Mouse (Mus musculus): ENCODE data around the gene Nrros. TPM values are rescaled to one million over a fixed set of nuclear protein-coding genes. Genes with fewer than 3 reads are reported as not detected.
A peak's percentile ranks its signal among the peaks of the same experiment; 100 is the strongest.

The Nrros gene
- 10 to 100 TPM; 65.3 to 71.7 TPM for polyA plus RNA-seq (2017; shearing (Covaris generic))

- peak; percentile 90 for ATAC-seq
Observed at GRCm38 (mm10) chr16:32165281-32165821, at the start of gene Nrros. Gene Nrros (minus strand): TSS chr16:32165594.

DNA sequence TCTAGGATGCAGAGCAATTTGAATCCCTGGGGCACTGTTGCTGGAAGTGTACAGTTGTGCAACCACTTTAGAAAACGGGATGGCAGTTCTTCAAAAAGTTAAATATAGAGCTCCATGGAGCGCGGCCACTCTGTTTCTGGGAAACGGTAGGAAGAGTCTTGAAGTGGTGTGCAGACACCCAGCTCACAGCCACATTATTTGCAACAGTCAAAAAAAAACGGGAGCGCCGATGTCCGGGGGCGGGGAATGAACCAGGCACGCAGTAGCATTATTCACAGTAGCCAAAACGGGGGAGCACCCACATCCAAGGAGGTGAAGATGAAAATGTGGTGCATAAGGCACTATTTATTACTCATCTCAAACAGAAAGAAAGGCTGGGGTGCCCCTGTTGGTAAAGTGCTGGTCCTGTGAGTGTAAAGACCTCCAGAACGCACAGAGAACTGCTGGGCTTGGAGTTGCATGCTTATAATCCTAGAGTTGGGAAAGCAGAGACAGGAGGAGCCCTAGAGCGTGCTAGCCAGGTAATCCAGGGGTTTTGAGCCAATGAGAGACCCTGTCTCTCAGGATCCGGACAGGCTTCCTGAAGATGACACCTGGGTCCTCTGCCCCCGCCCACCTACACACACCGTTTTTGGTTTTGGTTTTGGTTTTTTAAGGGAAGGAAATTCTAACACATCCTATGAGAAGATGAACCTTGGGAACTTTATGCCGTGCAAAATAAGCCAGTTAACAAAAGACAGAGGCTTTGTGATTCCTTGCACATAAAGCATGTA lies 49.6 kb upstream of the Nrros start:
- no peak for ATAC-seq

GRCm38 (mm10) chr16:32214156-32214555 lies 48.8 kb upstream of the Nrros start:
- no peak for ATAC-seq

- ATAC-seq = no peak
Observed at GRCm38 (mm10) chr16:32204902-32205301, 39.5 kb upstream of the Nrros start.

DNA sequence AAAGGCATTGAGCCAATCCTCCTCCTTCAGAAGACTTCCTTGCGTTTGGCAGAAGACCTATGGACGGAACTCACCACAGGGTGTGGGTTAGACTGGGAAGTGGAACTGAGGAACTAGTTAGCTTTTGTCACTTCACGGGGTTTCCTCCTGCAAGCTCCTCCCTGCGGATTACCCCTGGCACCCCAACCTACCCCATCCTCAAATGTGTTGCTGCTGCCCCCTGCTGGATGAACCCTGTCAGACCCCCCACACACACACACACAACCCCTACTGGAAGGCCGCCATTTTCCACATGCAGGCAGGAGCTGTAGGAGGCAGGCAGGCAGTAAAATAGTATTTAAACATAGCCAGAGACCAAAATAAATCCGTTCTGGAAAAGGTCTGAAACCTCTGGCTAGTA lies 37.3 kb upstream of the Nrros start:
- ATAC-seq = peak; percentile 66

- no peak for ATAC-seq
Observed at GRCm38 (mm10) chr16:32201004-32201325, 35.6 kb upstream of the Nrros start.

- peak; percentile 72 for ATAC-seq
Observed at GRCm38 (mm10) chr16:32200256-32201003, 35.0 kb upstream of the Nrros start.

- peak; percentile 82 for ATAC-seq
Observed at GRCm38 (mm10) chr16:32190011-32190441, 24.6 kb upstream of the Nrros start.

GRCm38 (mm10) chr16:32189109-32189508 lies 23.7 kb upstream of the Nrros start:
- ATAC-seq = no peak

DNA sequence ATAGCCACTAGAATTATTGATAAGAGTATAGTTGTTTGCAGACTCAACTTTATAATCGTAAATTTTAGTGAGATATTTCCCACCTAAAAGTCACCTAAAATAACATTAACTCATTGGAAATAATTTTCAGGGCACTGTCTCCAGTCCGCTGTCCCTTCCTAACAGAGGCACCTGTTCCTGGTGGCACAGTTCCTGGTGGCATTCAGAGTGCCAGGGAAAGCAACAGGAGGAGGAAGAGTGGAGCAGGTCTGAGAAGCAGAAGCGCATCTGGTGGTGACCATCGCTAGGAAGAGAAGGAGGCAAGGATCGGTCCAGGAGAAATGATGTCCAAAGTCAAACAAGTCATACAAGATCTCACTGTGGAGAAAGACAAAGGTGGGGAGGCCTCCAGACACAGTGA lies 20.7 kb upstream of the Nrros start:
- ATAC-seq = no peak

- ATAC-seq = no peak
Observed at GRCm38 (mm10) chr16:32179333-32179901, 14.0 kb upstream of the Nrros start, which contains the start of gene Bex6. Gene Bex6 (plus strand): TSS chr16:32179823.

DNA sequence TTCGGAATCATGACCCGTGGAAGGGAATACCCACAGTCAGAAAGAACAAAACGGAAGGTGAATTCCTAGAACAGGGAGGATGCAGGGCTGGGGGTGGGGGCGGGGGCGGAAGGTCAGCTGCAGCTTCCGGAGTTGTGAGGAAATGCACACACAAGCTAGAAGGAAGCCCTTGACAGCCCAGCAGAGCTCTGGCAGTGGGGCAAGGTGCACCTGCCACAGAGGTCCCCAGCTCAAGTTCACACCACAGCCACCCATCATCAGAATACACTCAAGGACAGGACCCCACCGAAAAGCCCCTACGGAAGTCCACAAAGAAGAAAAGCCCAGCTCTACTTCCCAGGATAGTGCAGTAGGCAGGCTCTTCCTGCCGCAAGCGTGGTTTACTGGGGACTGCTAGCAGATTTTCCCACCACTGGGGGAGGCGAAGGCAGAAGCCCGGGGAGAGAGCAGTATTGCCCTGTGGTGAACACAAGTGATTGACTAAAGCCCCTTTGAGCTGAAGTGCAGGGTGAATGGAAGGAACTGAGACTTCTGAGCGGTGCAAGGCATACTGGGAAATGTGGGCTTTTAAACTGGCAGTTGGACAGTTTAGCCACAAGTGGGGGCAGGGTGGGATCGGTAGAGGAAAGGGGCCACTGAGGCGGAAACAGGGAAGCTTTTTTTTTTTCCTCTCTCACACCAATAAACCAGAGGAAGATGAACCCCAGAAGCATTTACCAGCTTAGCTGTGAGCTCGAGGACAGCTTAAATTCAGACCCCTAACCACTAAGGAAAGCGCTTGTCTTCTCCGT lies 11.7 kb upstream of the Nrros start:
- ATAC-seq = peak; percentile 73

DNA sequence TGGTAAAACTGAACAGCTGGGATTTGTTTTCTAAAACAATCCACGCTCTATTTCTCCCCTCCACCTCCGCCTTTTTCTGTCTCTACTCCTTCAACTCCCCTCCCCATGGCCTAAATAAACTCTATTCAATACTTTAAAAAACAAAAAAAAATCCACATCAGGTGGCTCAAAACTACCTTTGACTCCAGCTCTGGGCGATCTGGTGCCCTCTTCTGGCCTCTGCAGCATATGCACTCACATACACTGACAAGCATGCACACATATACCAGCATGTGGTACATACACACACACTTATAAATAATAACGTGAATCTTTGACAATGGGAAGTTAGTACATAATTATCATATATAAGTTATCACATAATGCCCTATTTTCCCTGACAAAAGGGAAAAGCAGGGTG lies 9.6 kb upstream of the Nrros start:
- no peak for ATAC-seq

DNA sequence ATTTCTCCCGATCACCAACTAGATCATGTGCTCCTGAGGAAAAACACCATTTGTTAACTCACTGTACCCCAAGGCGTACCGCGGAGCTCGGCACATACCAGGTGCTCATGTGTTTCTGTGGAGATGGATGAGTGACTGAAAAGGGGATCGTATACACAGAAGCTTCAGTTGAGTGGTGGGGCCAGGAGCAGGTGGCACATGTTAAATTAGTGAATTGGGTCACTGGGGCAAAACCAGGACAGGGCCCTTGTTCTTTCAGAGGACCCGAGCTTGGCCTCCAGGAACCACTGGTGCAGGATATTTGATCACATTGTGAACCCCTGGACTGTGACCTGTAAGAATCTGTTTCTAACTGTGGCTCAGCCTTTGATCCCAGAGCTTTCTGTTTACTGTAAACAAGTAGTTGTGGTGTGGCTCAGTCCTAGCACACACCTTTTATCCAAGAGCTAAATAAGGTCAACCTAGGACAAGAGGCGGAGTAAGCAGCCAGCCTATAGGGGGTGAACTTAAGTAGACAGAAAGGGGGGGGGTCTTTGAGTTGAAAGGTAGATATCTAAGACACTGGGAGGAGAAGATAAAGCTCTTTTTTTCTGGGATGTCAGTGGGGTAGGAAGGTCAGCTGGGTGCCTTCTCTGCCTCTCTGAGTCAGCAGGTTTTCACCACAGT lies 9.1 kb upstream of the Nrros start:
- no peak for ATAC-seq

DNA sequence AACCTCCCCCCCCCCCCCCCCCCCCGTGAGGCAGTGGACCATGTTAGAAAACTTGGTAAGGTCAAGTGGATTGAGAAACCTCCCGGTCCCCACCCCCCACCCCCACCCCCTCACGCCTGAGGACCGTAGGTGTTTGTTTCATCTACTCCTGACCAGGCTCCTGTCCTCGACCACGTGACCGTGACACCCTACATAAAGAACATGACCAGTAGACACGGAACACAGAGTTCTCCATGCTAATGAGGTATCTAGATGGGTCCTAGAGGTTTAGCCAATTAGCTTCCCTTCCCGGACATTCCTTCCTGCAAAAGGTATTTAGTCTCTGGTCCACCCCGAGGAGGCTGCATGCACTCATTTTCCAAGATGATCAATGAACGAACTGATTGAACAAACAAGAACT lies 8.0 kb upstream of the Nrros start:
- no peak for ATAC-seq

DNA sequence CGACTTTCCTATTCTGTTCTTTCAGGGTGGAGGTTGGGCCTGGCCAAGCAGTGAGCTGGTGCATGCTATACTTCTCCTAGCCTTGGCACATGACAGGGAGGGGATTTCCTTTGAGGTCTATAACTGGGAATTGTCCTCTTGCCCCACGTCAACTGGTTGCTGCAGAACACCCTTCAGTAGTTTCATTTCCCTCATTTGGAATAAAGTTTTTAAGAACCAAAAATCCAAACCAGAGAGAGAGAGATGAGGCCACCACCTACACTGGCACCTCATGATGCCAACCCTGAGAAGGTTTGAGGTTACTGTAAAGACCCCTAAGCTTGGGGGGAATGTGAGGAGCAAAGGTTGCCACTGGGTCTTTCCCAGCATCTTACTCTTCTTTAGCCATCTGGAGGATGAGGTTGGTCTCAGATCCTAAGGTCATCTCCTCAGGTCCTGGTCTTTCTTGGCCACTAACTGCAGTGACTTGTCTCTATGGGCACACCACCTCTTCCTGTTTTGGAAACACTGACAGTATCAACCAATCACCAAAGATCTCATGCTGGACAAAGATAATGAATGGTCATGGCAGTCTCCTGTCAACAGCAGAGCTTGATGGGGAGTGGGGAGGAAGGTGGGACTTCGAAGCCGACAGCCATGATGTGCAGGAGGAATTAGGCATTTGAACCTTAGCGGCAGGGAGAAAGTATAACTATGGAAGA lies 5.8 kb upstream of the Nrros start:
- ATAC-seq = no peak

GRCm38 (mm10) chr16:32167819-32168545 lies 2.6 kb upstream of the Nrros start:
- no peak for ATAC-seq

DNA sequence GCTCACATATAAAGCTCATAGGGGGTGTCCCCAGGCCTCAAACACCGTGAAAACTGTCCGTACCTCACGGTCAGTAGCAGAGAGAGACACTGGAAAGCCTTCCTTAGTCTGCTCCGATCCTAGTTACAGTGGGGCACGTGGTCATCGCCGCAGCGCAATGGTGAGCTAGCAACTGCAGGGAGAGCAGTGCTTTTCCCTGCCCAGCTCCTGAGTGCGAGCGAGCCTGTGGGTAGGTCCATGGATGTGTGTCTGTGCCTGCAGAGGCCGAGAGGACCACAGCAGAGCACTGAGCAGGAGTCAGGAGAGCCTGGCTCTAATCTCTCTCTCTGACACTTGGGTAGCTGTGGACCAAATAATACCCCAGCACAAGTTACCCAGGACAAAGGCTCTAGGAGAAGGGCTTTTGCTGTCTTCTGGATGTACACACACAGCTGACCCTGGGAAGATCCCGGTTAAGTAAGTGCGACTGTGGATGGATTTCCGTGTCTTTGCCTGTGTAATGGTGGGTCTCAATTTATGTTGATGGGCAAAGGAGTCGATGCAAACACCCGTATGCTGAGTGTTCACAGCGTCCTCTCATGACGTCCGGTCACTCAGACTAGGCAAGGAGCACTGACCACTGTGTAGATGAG lies 882 bp downstream of the Nrros start:
- no peak for ATAC-seq

GRCm38 (mm10) chr16:32163891-32164290 lies 1.5 kb downstream of the Nrros start:
- ATAC-seq = no peak

DNA sequence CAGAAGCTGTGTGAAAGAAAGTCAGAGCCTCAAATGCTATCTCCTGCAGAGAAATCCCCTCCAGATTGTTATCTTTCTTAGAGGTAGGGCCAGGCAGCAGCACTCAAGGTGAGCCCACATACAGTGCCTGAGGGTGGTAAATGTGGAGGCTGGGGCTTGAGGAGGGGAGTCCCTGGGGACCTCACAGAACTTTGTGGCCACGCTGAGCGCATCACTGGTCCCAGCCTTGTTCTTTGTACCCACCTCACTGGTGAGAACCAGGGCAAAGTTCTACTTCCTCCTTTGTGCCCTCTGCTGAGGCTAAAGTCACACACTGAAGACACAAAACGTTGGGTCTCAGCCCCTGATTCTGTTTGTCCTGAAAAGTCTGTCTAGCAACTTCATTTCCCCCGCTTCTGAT lies 2.0 kb downstream of the Nrros start:
- peak; percentile 50 for ATAC-seq

Measured in activated CD4-positive, CD25-positive, alpha-beta regulatory T cell, adult 4 months (primary cell).